In genomic region chr1:58698781-58699180, GRCm38 (mm10) we compare ENCODE assay signal across 16 mouse cellular contexts. TPM values are rescaled to one million over a fixed set of nuclear protein-coding genes. Genes with fewer than 3 reads are reported as not detected.
"Had no signal": no experiment of that assay in that cellular context is flagged by ENCODE, and none has a peak within 500 bp of the region (broad histone marks: within the 10 kb centered on the region; RNA-seq: fewer than 3 reads in every experiment).

No protein-coding gene starts in this region.

- H3K27me3 ChIP-seq: neural tube, embryonic 15.5 days; stomach, embryonic 15.5 days had no signal

- H3K4me1 ChIP-seq: neural tube, embryonic 15.5 days; stomach, embryonic 15.5 days had no signal

- H3K4me3 ChIP-seq: neural tube, embryonic 15.5 days; stomach, embryonic 15.5 days had no signal

- DNase-seq: retina, postnatal 1 day; right cerebral cortex, adult 18-20 months; right cerebral cortex, postnatal 14 days; right cerebral cortex, postnatal 25 days; right cerebral cortex, postnatal 4 days; spleen, adult 18-20 months; thymus, adult 18-20 months; thymus, adult 2 months; thymus, postnatal 14 days; thymus, postnatal 25 days; thymus, postnatal 36 days; thymus, postnatal 4 days had no signal

- H3K27ac ChIP-seq: neural tube, embryonic 15.5 days; stomach, embryonic 15.5 days; stomach, postnatal 0 days had no signal

- H3K36me3 ChIP-seq: neural tube, embryonic 15.5 days; stomach, embryonic 15.5 days had no signal

RNA-seq across cellular contexts. Expression of gene Als2cr12, which starts 3.0 kb away (rescaled TPM):
- polyA plus RNA-seq: neural tube, embryonic 15.5 days; stomach, embryonic 14.5 days had no signal
